Mouse (Mus musculus) cerebellum, postnatal 14 days (tissue): Measurements from ENCODE around the gene Gm49358.
A peak's percentile ranks its signal among the peaks of the same experiment; 100 is the strongest.

ENCODE experiments used
- DNase-seq, 2 experiments: peaks; one replicate each; pipeline ENCODE4 v3.0.0; 2021; ENCODE audit warnings: mixed read lengths in 2 of 2

Gm49358 gene

GRCm38 (mm10) chr10:86778398-86779116, 14.8 kb downstream of the Gm49358 start, which contains the start of gene Nt5dc3:
Gene Nt5dc3, plus strand, starts transcription at chr10:86779005.
- peak; percentile 96 for DNase-seq

- DNase-seq, result peak; percentile 56 to 62
Observed at GRCm38 (mm10) chr10:86779117-86779755, 15.5 kb downstream of the Gm49358 start.

- no peak for DNase-seq
Observed at GRCm38 (mm10) chr10:86779816-86780500, 16.2 kb downstream of the Gm49358 start.

GRCm38 (mm10) chr10:86781641-86782040, 17.9 kb downstream of the Gm49358 start:
- DNase-seq, result no peak

GRCm38 (mm10) chr10:86782656-86783055, 18.9 kb downstream of the Gm49358 start:
- DNase-seq, result no peak

- DNase-seq, result no peak
Observed at GRCm38 (mm10) chr10:86783561-86783960, 19.8 kb downstream of the Gm49358 start.

- DNase-seq, result no peak
Observed at GRCm38 (mm10) chr10:86784126-86784675, 20.4 kb downstream of the Gm49358 start.

- no peak for DNase-seq
Observed at GRCm38 (mm10) chr10:86785396-86785795, 21.6 kb downstream of the Gm49358 start.

GRCm38 (mm10) chr10:86786083-86786482, 22.3 kb downstream of the Gm49358 start:
- no peak for DNase-seq

- no peak for DNase-seq
Observed at GRCm38 (mm10) chr10:86788193-86788592, 24.4 kb downstream of the Gm49358 start.

- DNase-seq, result no peak
Observed at GRCm38 (mm10) chr10:86789146-86789672, 25.4 kb downstream of the Gm49358 start.

- DNase-seq, result no peak
Observed at GRCm38 (mm10) chr10:86791507-86792184, 27.9 kb downstream of the Gm49358 start.

GRCm38 (mm10) chr10:86793509-86793951, 29.8 kb downstream of the Gm49358 start:
- DNase-seq, result no peak

GRCm38 (mm10) chr10:86794196-86794595, 30.4 kb downstream of the Gm49358 start:
- no peak for DNase-seq

- no peak for DNase-seq
Observed at GRCm38 (mm10) chr10:86794794-86795535, 31.2 kb downstream of the Gm49358 start.

GRCm38 (mm10) chr10:86796073-86796741, 32.4 kb downstream of the Gm49358 start:
- DNase-seq, result no peak

- DNase-seq, result no peak
Observed at GRCm38 (mm10) chr10:86807362-86807761, 43.6 kb downstream of the Gm49358 start.

GRCm38 (mm10) chr10:86808013-86808758, 44.4 kb downstream of the Gm49358 start:
- DNase-seq, result no peak

GRCm38 (mm10) chr10:86810000-86810399, 46.2 kb downstream of the Gm49358 start:
- peak; percentile 16 to 22 for DNase-seq

- no peak for DNase-seq
Observed at GRCm38 (mm10) chr10:86810612-86811011, 46.8 kb downstream of the Gm49358 start.
